17 mouse cellular contexts compared by ENCODE assay signal in genomic region chr13:38921306-38921705, GRCm38 (mm10).
"Had no signal": no experiment of that assay in that cellular context is flagged by ENCODE, and none has a peak within 500 bp of the region (broad histone marks: within the 10 kb centered on the region; RNA-seq: fewer than 3 reads in every experiment).

No protein-coding gene starts in this region.

- H3K9me3 ChIP-seq: neural tube, embryonic 12.5 days; neural tube, embryonic 13.5 days; neural tube, embryonic 15.5 days; stomach, embryonic 15.5 days had no signal

- DNase-seq: retina, postnatal 1 day; right cerebral cortex, adult 18-20 months; right cerebral cortex, postnatal 14 days; right cerebral cortex, postnatal 25 days; right cerebral cortex, postnatal 4 days; spleen, adult 18-20 months; thymus, adult 18-20 months; thymus, adult 2 months; thymus, postnatal 14 days; thymus, postnatal 25 days; thymus, postnatal 36 days; thymus, postnatal 4 days had no signal

- H3K4me2 ChIP-seq: neural tube, embryonic 12.5 days; neural tube, embryonic 13.5 days; neural tube, embryonic 15.5 days; stomach, embryonic 15.5 days had no signal

- H3K27ac ChIP-seq: neural tube, embryonic 12.5 days; neural tube, embryonic 13.5 days; neural tube, embryonic 15.5 days; stomach, embryonic 15.5 days; stomach, postnatal 0 days had no signal

- H3K4me1 ChIP-seq: neural tube, embryonic 12.5 days; stomach, embryonic 15.5 days had no signal

- H3K9ac ChIP-seq: neural tube, embryonic 12.5 days; neural tube, embryonic 13.5 days; neural tube, embryonic 15.5 days; stomach, embryonic 15.5 days had no signal

- H3K27me3 ChIP-seq: neural tube, embryonic 12.5 days; neural tube, embryonic 13.5 days; neural tube, embryonic 15.5 days; stomach, embryonic 15.5 days had no signal

- H3K36me3 ChIP-seq: neural tube, embryonic 12.5 days; neural tube, embryonic 13.5 days; neural tube, embryonic 15.5 days; stomach, embryonic 15.5 days had no signal

- H3K4me3 ChIP-seq: neural tube, embryonic 12.5 days; neural tube, embryonic 13.5 days; neural tube, embryonic 15.5 days; stomach, embryonic 15.5 days had no signal
